Mouse (Mus musculus): ENCODE measurements around the gene Nlk.
"Not testable (repeated sequence)": the region's sequence is repeated elsewhere in the genome, so short reads cannot be mapped to it uniquely, and the experiment has no call there.

The Nlk gene

GRCm38 (mm10) chr11:78595773-78596172 lies 101.4 kb downstream of the Nlk start:
- DNase-seq (ENCODE audit: low spot score): no peak

- no peak for DNase-seq (ENCODE audit: low spot score)
These were observed 102.8 kb downstream of the Nlk start for GRCm38 (mm10) chr11:78594271-78594964.

DNA sequence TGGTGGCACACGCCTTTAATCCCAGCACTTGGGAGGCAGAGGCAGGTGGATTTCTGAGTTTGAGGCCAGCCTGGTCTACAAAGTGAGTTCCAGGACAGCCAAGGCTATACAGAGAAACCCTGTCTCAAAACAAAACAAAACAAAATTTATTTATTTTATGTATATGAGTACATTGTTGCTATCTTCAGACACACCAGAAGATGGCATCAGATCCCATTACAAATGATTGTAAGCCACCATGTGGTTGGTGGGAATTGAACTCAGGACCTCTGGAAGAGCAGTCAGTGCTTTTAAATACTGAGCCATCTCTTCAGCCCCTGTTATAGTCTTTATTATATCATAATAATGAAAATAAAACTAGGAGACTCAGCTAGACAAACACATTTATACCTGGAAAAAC lies 109.5 kb downstream of the Nlk start:
- not testable (repeated sequence) for DNase-seq (ENCODE audit: low spot score)

DNA sequence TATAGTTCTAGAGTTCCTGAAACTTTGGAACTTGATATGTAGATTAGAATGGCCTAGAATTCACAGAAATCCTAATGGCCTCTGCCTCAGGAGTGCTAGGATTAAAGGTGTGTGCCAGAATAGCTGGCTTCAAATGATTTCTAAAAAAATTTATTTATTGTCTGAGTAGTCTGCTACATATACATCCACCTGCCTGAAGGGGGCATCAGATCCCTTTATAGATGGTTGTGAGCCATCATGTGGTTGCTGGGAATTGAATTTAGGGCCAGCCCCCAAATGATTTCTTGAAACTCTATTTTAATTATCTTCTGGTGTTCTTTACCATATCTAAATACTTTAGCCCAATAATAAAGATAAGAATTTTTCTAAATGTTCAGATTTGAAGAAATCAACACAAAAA lies 111.1 kb downstream of the Nlk start:
- DNase-seq (ENCODE audit: low spot score): no peak

DNA sequence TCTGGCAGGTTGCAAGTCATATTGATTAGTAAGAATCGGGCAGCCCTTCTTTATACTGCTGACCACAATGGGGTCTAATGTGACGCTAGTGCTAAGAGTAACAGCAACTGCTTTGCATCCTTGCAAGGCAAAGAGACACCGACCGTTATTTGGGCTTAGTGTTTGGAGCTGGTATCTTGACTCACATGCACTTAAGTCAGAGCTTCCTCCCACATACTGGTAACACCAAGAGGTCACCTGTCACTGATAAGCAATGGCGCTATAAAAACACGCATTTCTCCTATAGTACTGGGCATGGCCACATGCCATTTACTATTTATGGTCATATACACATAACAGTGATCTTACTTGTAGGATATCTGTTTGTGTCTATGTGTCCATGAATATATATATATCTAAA lies 114.3 kb downstream of the Nlk start:
- DNase-seq (ENCODE audit: low spot score): no peak

- no peak for DNase-seq (ENCODE audit: low spot score)
These were observed 122.2 kb downstream of the Nlk start for GRCm38 (mm10) chr11:78574975-78575374.

- no peak for DNase-seq (ENCODE audit: low spot score)
These were observed 122.6 kb downstream of the Nlk start for GRCm38 (mm10) chr11:78574536-78574935.

DNA sequence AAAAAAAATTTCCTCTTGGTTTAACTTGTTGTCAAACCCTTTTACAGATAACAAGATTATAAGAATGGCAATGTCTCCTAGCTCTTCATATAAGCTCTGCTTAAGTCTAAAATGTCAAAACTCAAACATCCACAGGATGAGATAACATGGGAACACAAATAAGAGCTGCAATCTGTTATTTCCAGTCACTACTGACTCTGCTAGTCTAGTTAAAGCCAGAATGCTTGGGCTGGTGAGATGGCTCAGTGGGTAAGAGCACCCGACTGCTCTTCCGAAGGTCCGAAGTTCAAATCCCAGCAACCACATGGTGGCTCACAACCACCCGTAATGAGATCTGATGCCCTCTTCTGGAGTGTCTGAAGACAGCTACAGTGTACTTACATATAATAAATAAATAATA lies 123.1 kb downstream of the Nlk start:
- not testable (repeated sequence) for DNase-seq (ENCODE audit: low spot score)

DNA sequence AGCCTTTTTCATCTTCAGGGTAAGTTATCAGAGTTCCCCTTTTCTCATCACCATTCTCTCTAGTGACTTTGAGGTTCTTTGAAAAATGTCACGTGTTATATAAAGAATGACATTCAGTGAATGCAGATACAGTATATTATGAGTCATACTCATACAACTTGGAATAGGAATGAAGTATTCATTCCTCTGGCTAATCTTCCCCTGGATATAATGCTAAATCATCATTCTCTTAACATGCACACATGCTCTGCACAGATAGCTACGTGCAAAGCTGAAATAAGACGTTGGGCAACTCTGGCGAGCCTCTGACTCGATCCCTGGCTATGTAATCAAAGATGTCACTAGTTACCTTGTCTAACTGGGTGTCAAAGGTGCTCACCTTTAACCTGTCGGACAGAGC lies 125.3 kb downstream of the Nlk start:
- DNase-seq (ENCODE audit: low spot score): no peak

DNA sequence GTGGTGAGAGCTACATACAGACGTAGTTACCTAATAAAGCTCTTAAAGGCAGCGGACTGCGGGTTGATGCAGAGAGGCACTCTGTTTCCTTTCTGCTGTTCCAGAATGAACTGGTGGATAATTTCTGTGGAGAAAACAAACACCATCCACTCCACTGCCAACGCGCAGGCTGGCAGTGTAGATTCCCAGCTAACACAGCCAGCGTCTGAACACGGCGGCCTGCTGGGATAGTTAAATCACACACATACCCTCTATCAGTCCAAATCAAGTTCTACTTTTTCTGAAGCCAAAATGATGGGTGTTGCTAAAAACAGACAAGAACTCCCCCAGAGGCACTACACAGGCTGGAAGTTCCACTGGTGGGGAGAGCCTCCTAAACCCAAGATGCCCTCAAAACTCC lies 125.7 kb downstream of the Nlk start:
- no peak for DNase-seq (ENCODE audit: low spot score)

DNA sequence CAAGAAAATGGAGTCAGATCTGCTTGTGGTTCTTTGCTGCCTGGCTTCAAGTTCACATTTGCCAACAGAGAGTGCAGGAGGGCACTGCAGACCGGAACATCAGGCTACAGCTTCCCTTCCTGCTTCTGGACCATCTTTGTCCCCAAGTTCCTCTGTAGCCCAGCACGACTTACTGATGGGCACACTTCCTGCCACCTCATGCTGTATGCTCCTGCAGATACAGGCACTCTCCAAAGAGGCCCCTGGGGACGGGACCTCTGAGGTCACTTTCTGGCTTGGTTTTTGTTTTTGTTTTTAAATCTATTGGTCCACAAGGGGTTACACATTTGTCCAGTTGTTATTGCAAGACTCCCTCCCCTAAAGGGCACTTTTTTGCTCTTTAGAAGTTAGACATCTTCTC lies 127.4 kb downstream of the Nlk start:
- no peak for DNase-seq (ENCODE audit: low spot score)

GRCm38 (mm10) chr11:78568827-78569226 lies 128.3 kb downstream of the Nlk start:
- no peak for DNase-seq (ENCODE audit: low spot score)

GRCm38 (mm10) chr11:78567614-78568013 lies 129.6 kb downstream of the Nlk start:
- DNase-seq (ENCODE audit: low spot score): no peak

DNA sequence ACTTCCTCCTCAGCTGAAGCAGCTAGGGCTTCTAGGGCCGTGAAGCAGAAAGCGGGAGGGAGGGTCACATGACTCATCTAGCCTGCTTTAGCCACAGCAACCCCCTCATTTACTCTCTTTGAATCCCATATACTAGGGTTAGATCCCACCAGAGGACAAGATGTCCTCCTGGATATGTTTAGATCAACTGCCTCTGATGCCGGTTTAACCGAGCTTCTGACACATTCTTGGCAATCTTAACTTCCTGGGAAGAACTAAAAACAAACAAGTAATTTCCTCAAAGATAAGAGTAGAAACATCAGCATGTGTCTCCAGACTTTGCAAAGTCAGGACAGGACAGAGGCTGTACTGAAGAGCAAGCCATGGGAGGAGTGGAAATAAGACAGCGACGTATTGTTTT lies 130.4 kb downstream of the Nlk start:
- DNase-seq (ENCODE audit: low spot score): no peak

- no peak for DNase-seq (ENCODE audit: low spot score)
These were observed 136.7 kb downstream of the Nlk start for GRCm38 (mm10) chr11:78560447-78560846.

- no peak for DNase-seq (ENCODE audit: low spot score)
These were observed 139.9 kb downstream of the Nlk start for GRCm38 (mm10) chr11:78557241-78557640.

DNA sequence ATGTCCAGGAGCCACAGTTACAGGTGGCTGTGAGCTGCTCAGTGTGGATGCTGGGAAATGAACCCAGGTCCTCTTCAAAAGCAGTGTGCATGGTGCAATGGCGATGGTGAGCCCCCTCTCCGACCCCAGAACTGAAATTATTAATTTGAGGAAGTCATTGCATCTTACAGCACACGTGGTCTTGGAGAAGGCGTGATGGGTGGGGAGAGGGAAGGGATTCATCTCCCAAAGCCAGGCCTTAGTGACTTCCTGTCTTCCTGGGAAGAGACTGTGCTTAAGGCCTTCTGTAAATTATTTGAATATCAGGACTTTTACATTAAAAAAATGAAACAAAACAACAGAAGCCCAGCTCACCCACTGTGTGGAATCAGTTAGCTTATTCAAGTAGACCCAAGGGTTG lies 141.1 kb downstream of the Nlk start:
- DNase-seq (ENCODE audit: low spot score): no peak

- no peak for DNase-seq (ENCODE audit: low spot score)
These were observed 141.6 kb downstream of the Nlk start for GRCm38 (mm10) chr11:78555623-78556022.

- DNase-seq (ENCODE audit: low spot score): no peak
These were observed 146.1 kb downstream of the Nlk start for GRCm38 (mm10) chr11:78551059-78551398.

DNA sequence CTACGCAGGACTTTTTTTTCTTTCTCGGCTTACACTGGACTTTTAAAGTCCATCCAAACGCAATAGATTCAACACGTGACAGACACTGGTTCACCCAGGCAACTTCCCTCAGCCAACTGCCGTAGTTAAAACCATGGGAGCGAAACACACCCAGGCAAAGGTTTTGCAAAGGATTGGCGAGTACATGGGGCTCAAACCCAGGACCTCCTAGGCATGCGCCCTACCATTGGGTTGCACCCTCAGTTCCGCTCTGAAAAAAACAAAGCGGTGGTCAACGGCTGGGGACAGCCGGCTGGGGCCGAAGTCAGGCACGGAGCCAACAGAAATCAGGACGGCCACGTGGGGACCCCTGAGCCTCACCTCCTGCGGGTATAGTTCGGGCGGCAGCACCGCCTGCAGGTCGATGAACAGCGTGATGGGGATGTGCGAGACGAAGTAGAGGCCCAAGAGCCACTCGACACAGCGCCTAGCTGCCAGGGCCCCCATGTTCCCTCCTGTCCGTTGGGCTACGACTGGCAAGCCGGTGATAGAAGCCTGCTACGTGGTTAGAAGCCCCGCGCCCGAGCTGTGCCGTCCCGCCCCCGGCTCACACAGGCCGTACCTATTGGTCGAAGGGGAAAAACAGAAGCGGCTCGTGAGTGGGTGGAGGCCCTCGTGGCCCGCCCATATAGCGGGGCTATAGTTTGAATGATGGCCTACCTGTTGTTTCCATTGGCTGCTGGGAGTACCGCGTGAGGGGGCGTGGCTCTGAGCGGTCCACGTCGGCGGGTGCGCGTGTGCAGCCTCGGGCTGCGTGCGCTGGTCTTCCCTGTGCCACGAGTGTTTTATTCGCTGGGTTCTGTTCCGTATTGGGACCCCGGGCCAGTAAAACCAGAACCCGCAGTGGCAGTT lies 146.8 kb downstream of the Nlk start, which contains the start of gene Tmem97:
TSS of gene Tmem97 (minus strand) at position 610 of the 891 bp plus-strand sequence.
- DNase-seq (ENCODE audit: low spot score): peak; percentile 67

- no peak for DNase-seq (ENCODE audit: low spot score)
These were observed 147.6 kb downstream of the Nlk start for GRCm38 (mm10) chr11:78549491-78549987.

DNA sequence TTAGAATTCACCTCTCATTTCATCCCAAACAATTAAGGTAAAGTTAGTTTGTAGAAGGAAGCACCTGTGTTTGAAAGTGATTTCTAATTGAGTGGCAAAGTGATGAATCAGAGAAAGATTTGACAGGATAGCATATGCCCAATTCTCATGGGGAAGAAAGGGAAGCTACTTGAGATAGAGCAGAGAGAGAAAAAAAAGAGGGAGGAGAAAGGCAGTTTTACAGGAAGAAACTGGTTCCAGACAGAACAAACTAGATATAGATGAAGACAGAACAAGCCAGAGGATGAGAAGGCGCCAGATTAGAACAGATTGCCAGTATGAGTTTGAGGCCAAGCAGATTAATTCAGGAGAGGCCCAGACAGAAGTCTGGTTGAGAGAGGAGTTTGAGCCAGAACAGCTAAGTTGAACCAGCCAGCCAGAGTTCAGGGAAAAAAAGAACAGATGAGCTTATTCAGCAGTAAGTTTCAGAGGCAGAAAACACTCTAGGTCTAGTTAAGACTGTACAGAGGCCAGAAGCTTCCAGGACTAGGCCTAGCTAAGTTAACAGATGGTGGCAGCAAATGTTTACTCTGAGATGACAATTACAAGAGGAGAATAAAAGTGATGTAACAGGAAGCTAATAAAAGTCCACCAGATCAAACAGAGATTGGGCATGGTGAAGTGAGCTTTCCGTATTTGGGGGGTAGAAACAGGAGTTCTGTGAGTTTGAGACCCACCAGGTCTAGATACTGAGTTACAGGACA lies 149.3 kb downstream of the Nlk start:
- DNase-seq (ENCODE audit: low spot score): no peak

DNA sequence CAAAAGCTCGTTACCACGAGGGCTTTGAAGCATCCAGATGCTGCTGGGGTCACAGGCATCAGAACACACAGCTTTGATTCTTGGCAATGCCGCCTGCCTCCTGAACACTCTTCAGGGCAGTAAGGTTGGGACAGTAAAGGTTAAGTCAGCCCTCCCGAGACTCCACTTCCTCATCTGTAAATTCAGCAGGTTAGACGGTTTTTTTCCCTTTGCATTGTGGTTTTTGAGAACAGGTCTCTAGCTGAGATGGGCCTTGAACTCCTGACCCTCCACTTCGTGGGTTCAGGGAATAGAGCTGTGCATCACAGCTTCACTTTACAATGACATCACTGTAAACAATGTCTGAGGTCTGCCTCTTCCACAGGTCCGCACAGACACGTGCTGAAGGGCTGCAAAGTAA lies 152.0 kb downstream of the Nlk start:
- no peak for DNase-seq (ENCODE audit: low spot score)
